Mouse (Mus musculus) heart, postnatal 4 days (tissue): ENCODE data around the gene Pfkfb1. TPM values are rescaled to one million over a fixed set of nuclear protein-coding genes. Genes with fewer than 3 reads are reported as not detected.

ENCODE experiments used
- DNase-seq: peaks from one replicate; pipeline ENCODE4 v3.0.0; 2021
- total RNA-seq, 2 experiments: library from RNA; stranded (reverse); gene quantifications; 2 replicates each; pipeline ENCODE4 v1.2.3; 2021

Pfkfb1 gene
- 1 to 10 TPM; 4.2 to 6.7 TPM for total RNA-seq

DNA sequence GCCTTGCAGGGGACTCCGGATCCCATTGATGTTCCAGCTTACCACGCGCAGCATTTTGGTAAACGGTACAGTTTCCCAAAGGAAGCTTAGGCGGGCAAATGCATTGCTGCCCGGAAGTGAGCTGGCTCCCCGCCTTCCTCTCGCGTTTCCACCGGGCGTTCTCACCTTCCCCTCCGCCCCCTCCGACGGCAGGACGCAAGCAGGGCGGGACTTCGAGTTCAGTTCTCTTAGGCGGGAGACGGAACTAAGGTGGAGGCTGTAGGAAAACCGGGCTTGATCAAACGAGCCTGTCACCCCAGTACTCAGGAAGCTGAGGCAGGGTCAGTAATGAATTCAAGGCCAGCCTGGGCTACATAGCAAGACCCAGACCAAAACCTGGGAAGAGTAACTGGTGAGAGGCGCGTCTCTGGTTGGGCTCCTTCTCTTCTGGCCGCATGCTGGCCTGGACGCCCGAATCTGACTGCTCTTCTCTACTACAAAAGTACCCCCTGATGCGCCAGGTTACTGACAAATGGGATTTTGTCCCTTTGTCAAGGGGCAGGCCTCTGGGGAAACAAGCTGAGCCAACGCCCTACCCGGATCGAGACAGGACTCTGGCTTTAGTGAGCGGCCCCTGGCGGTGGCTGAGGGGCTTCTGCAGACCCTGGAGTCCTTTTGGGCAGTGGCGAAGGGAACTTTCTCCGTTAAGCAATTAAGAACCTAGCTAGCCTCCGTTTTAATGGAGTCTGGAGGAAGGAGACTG lies at the start of gene Pfkfb1:
Pfkfb1 (plus strand) TSS at position 207 of the 742 bp plus-strand sequence.
- peak; percentile 83 for DNase-seq

DNA sequence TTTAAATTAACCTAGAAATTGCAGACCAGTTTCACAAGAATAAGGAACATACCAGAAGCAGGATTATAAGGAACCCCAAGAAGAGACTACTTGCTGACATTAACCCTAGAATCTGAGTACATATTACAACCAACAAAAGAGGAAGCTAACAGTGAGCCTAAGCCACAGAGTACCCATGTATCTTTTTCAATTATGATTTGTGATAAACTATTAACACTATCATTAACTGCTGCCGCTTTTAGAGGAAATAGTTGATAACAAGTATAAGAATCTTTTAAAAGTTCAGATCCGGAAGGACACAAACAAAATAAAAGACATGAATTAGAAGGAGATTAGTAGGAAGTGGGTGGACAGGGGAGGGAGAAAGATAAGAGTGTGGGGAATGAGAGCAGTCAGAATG lies 47.9 kb upstream of the Pfkfb1 start:
- DNase-seq: no peak

DNA sequence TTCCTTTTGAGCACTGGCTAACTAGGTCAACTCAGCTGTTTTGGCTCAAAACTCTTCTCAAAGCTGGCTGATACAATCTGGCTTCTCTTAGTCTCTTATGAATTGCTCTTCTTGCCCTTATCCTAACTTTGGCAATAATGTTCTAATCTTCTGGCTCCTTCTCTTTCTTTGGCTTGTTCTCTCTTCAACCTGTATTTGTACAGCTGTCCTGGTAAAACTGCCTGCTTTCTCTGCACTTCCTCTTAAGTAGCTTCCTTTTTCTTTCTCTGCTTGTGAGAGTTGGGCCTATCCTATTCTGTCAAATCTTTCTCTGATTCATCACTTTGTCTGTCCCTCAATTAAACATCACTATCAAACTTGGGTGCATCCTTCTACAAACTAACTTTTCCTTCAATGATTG lies 46.3 kb upstream of the Pfkfb1 start:
- DNase-seq: no peak

DNA sequence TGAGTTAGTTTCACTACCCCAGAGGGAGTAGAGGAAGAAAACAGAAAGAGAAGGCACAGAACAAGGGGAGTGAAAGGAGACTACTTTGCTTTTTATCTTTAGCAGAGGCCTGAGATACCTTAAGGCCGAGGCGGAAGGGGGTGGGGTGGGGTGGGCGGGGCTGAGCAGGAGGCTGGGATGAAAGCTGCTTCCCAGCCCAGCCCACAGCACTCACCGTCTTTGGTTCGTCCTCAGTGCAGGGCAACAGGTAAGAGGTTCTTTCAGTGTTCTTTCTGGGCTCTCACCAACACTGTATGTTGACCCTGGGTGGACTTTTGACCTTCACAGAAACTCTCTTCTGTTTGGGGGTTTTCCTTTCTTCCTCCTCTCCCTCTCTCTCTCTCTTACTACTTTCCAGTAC lies 40.8 kb upstream of the Pfkfb1 start, which contains the start of gene Alas2:
Alas2 (plus strand) TSS at position 137 of the 400 bp plus-strand sequence.
- DNase-seq: no peak

DNA sequence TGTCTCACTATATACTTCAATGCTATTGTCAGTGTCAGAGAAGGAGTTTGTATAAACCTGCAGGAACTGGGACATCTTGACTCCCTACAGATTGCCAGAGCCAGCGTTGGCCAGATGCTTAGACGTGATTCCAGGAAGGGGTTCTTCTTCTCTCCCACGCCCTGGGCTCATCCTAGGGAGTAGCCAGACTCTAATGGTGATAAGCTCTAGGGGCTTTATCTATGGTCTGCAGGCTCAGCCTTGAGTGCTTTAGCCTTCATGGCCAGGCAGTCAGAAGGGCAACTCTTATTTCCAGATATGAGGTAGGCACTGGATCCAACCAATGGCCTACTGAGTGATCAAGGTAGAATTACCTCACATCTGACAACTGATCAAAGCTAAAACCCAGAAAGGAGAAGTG lies 38.4 kb upstream of the Pfkfb1 start:
- no peak for DNase-seq

DNA sequence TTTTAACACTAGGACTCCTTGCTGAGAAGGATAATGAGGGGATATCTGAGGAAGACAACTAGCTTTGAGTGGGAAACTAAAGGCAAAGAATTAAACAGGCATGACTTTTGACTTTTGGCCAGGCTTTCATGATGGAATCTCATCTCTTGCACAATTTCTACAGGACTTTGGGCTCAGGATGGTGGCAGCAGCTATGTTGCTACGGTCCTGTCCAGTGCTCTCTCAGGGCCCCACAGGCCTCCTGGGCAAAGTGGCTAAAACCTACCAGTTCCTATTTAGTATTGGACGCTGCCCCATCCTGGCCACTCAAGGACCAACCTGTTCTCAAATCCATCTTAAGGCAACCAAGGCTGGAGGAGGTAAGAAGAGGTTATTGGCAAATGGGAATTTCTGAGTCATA lies 36.0 kb upstream of the Pfkfb1 start:
- DNase-seq: no peak

DNA sequence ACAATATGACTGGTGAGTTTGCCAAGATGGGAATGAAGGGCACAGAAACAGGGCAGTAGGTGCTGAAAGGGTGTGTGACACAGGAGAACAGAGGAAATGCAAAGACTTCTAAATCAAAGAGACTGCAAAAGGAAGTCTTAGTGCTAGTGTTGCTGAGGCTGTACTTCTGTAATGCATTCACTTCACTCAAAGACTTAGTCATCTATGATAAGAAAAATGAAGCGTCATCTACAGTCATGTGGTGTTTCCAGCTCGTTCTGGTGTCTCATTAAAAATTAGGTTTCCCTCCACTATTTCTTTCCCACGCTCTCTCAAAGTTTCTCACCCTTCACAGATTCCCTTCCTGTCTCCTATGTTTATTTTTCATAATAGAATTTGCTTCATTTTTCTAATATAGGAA lies 34.0 kb upstream of the Pfkfb1 start:
- DNase-seq: no peak

DNA sequence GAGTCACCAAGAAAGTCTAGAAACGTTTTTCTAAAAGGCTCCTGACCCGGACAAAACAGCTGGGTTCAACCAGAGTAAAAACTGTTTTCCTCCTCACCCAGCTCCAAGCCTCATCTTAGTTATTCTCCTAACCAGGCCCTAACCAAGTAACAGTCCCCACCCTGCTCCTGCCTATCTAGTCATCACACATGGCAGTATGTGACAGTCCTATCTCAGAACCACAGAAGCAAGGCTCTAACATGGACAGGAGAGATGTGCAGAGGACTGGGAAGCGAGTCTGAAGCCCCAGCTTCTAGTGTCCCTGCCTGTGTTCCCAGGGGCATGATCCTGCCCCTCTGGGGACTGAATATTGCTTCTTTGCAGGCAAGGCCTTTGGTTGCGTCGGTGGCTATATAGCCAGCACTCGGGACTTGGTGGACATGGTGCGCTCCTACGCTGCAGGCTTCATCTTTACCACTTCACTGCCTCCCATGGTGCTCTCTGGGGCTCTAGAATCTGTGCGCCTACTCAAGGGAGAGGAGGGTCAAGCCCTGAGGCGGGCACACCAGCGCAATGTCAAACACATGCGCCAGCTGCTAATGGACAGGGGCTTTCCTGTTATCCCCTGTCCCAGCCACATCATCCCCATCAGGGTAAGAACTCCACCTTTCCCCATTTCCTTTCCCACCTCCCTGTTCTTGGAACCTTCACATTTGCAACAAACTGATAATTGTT lies 23.2 kb upstream of the Pfkfb1 start:
- no peak for DNase-seq

DNA sequence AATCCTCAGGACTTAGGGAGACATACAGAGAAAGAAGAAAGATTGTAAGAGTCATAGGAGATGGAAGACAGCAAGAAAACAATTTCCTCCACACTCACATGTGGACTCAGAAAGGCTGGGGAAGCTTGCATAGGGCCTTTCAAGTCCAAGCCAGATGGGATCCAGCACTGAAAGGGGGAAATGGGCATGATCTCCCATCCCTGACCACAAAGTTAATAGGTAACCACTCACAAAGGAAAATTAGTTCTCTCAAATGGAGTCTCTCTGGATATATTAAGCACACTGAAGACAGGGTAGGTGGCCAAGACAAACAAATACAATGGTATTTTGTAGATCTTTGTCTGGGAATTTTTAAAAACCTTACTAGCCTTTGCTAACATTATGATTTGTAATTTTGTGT lies 6.1 kb upstream of the Pfkfb1 start:
- no peak for DNase-seq

DNA sequence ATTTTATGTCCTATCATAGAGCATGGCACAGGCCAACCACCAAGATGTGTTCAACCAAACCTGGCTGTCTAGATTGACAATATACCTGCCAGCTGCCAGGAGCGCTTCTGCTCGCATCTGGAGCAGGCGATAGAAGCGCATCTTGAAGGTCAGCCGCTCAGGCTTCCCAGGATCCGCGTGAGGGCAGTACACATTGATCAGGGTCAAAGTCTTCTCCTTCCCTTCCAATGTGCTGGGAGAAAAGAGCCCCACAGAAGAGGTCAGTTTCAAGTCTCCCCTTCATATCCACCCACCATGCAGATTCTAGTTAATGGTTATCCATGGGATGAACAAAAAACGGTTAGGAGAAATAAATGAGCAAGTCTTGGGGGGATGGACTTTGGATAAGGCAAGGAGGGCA lies 2.9 kb upstream of the Pfkfb1 start:
- no peak for DNase-seq

DNA sequence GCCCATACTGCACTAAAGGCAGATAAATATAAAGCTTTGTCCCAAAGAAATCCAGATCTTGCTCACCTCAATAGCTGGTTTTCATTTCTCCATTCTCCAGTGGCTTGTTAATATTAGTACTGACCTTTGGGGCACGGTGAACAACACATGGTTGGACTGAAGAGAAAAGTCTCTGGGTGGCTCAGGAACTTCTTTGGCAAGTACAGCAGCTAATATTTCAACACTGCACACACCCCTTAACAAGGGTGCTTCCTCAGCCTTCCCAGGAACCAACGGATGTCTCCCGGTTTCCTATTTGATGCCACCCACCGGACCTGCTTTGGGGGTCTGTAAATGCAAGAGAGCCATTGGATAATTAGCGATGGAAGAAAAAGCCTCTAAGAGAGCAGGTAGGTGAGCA lies 1.7 kb downstream of the Pfkfb1 start, which contains the start of gene Apex2:
Apex2 (minus strand) TSS at position 173 of the 400 bp plus-strand sequence.
- DNase-seq: no peak

DNA sequence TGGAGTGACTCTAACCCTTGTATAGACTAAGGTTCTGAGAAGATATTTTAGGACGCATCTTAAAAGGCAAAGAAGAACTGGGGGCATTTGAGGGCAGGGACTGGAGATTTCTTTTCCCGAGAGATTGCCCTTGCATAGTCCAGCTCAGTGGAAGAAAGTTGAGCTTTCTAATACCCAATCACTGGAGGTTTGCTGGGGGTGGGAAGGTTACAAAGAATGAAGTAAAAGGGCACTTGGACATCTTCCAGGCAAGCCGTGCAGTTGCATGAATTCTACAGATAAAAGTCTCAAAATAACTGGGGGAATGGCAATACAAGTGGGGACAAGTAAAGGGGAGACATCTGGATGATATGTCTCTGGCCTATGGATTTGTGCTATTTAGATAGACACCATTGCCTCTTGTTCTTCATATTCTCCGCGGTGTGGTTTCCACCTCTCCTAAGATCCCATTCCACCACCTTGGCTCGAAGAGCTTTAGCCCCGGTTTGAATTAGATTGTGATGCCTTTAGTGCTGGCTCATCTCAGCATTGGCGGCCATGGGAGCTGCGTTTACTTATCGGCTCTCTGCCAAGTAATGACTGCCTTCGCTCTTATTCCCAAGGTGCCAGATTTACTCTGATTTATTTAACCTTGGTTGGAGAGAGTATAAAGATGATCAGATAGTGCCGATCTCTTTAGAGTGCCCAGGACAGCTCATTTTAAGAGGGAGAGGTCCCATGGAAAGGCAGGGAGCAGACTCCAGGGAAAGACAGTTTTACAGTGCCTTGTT lies 5.4 kb downstream of the Pfkfb1 start:
- peak; percentile 16 for DNase-seq

DNA sequence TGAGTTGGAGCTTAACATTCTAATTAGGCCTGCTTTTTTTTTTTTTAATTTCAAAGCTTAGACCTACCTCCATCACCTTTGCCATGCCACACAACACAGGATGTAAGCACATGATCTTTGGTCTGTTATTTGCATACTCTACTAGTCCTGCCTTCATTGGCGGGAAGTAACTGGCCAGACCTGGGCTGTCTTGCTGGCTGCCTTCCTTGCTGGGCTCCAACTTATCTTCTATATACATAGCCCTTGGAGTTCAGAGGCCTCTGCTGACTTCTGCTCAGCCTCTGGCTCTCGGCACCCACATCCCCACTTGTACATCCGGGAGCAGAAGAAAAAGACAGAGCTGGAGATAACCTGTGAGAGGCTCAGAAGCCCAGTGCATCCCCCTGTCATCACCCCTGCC lies 6.1 kb downstream of the Pfkfb1 start:
- no peak for DNase-seq

DNA sequence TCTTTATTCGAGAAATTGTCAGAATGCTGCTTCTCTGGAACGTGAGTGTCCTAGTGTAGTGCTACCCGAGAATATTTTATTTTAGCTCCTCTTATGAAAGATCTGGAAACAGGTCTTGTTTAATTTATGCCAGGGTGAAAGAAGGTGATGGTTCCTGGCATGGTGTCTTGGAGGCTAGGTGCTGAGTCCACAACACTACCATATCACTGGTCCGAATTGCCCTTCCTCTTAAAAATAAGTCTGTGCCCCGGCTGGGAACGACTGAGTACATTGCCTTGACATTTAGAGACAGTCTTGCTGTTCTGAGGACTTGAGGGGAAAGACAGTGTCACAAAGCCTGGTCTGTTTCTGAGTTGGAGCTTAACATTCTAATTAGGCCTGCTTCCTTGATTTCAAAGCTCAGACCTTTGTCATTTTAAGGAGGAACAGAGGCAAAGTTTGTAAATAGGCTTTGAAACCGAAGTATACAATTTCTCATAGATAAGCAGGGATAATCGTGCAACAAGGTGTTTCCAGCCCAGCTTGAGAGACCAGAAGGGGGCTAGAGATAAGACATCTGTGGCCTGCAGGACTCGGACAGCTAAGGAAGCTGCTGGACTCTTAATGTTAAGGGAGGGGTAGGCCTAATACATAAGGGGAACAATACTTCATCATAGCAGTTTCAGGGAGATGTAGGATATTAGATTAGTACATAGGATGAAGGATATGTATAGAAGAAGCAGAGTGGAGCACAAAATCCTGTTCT lies 7.2 kb downstream of the Pfkfb1 start:
- DNase-seq: no peak

DNA sequence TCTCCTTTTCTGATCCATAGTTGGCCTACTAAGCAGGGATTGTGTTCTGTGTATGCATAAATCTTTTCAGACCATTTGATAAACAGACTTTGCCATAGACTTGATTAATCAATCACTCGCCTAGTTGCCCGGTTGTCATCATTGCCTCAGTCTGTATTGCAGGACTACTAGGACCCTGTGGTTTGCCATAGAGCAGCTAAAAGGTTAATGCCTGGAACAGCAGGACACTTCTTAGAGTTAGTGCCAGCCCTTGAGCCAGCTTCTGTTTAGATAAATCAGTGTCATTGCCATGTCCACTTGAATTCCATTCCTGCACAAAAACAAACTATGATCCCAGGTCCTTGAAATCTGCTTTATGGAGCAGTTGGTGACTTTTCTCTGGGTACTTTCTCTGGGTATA lies 10.9 kb downstream of the Pfkfb1 start:
- DNase-seq: no peak

DNA sequence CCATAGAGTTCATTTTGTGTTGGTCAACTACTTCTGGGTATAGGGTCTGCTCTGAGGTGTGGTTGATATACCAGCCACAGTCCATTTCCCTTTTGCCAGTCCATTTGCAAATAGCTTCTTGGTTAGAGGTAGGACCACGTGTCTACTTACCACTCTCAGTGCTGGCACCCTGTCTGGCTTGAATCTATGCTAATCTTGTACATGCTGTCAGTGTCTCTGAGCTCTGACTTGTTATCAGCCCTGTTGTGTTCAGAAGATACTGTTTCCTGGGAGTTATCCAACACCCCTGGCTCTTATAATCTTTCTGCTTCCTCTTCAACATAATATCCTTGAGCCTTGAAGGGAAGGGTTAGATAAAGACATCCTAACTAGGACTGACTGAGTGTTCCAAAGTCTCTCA lies 48.4 kb downstream of the Pfkfb1 start:
- DNase-seq: no peak

DNA sequence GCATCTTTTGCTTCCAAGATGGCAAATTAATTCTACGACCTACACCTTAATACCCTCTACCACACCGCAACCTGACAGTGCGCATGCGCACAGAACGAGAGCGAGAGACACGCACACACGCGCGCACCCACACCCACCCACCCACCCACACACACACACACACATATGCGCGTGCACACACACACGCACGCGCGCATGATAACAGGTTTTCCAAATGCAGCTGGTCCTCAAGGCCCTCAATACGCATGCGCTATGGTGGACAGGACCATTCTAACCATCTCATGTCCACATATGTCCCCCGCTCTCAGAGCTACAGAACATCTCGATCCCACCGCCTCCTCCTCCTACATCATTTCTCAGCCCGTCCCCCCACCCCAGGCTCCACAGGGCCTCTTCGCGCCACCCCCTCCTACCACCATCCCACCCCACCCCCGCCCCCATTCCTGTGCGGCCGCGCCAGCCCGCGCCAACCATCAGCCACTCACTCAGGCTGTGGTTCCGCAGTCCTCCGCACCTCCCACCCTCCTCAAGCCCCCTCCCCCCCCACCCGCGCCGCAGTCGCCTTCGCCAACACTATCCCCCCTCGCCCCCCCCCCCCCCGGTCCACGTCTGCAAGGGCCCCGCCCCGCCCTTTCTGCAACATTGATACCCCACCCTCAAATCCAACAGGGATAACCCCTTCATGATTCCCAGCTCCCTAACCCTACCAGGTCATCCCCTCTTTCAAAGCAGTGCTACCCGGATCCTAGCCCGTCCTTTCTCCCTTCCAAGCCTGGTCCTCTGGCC lies 68.3 kb downstream of the Pfkfb1 start:
- DNase-seq: peak; percentile 6

DNA sequence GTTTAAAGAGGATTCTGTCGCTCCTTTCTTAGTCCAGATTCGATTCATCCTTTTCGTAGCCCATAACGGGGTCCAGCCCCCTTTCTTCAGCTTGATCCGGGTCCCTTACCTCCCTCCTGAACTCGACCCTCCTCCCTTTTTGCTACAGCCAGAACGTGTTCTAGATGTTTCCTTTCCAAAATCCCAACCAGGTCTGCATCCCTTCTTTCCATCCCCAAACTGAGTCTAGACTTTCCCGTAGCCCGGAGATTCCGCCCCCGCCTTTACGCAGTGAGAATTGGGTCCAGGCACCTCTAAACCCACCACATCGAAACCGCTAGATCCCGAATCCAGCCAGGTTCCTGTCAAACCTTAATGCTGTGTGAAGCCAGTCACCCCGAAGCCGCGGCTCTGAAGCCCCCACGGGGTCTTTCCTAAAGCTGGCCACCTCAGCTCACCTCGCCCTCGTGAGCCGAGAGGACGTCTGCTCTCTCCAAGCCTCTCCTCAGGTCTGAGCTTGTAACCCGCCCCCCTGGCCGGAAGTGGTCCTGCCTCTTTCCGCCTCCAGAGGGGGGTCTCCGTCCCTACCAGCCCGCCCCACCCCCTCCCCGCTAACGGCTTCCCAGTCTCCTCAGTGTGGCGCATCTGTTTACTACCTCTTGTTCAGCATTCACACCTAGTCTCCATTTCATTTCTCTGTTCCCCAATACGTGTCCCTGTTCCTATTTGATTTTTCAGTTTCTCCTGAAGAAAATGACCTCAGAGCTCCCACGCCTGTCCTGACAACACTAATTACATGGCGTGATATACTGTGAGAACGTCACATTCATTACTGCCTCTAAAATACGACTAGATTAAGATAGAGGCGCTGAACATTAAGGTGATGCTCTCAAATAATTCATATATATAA lies 69.1 kb downstream of the Pfkfb1 start, which contains the start of gene Tro:
Tro (minus strand) TSS at position 676 of the 889 bp plus-strand sequence.
- peak; percentile 48 for DNase-seq

DNA sequence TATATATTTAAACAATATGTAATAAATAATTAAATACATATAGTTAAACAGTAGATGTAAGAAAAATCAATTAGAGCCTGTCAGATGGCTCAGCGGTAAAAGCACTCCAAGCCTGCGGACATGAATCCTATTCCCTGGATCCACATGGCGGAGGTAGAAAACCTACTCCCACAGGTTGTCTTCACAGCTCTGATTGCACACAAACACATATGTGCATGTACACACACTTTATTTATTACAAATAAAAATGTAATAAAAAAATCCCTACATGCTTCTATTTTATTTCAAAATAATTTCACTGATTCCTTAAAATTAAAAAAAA lies 69.7 kb downstream of the Pfkfb1 start:
- DNase-seq: no peak

DNA sequence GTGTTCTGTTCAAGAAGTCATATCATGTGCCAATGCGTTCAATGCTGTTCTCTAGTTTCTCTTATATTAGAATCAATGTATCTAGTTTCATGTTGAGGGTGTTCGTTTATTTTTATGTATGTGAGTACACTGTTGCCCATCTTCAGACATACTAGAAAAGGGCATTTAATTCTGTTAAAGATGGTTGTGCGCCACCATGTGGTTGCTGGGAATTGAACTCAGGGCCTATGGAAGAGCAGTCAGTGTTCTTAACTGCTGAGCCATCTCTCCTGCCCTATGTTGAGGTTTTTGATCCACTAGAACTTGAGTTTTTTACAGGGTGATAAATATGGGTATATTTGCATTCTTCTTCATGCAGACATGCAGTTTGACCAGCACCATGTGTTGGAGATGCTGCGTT lies 74.8 kb downstream of the Pfkfb1 start:
- DNase-seq: peak; percentile 12

DNA sequence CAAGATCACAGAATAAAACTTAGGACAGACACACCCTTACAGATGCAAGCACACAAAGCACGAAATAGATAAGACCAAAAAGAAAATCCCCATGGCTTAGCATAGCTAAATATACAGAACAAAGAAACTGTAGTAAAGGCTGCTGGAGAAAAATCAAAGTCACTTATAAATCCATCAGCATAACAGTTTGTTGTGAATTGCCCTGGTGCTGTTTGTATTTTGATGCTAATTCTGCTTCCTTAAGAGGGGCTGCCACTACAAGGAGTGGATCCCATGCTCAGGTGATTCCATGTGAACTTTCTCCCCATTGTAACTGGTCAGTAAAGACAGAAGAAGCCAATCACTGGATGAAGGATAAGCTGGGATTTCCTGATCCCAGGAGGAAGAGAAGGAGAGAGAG lies 89.5 kb downstream of the Pfkfb1 start:
- no peak for DNase-seq
